ENCODE assay signal across 19 mouse cellular contexts in genomic region chr11:83879130-83879529, GRCm38 (mm10). TPM values are rescaled to one million over a fixed set of nuclear protein-coding genes. Genes with fewer than 3 reads are reported as not detected.
DNase-seq lines count a peak whose midpoint lies in the region; ATAC-seq and TF ChIP-seq lines count a peak whose summit lies in the region.
"Had no signal": no experiment of that assay in that cellular context is flagged by ENCODE, and none has a peak within 500 bp of the region (broad histone marks: within the 10 kb centered on the region; RNA-seq: fewer than 3 reads in every experiment).

No protein-coding gene starts in this region.

- TF ChIP-seq CTCF in lung, adult 2 months (IDR thresholded peaks at IDR 0.05; ENCODE audit: insufficient read depth, low read length): no peak

- H3K36me3 ChIP-seq in heart, embryonic 10.5 days: no peaks in the 10 kb centered on the region
- H3K36me3 ChIP-seq in lung, embryonic 16.5 days (ENCODE audit: control insufficient read depth, insufficient read depth, low read length): no peaks in the 10 kb centered on the region
- H3K36me3 ChIP-seq: forebrain, embryonic 15.5 days; G1E; limb, embryonic 12.5 days; liver, embryonic 13.5 days; neural tube, embryonic 12.5 days had no signal

- H3K4me2 ChIP-seq in lung, embryonic 16.5 days (ENCODE audit: low read depth, low read length): no peak overlapping the region
- H3K4me2 ChIP-seq: forebrain, embryonic 15.5 days; limb, embryonic 12.5 days; liver, embryonic 13.5 days; neural tube, embryonic 12.5 days had no signal

- DNase-seq in heart, postnatal 4 days: peak; percentile 17
- no peak for DNase-seq in heart, embryonic 10.5 days (ENCODE audit: low spot score)
- DNase-seq in lung, adult 2 months: no peak
- peak; percentile 8 for DNase-seq in MN1 (ENCODE audit: low spot score)
- peak; percentile 39 for DNase-seq in lung, postnatal 10 days
- no peak for DNase-seq in heart, adult 8-10 months (ENCODE audit: low spot score)
- no peak for DNase-seq in frontal cortex, postnatal 36 days (ENCODE audit: low spot score in 2 of 2)
- DNase-seq: cerebellum, postnatal 36 days; gastrocnemius, adult 2 months; liver, embryonic 13.5 days; thymus, postnatal 25 days had no signal

- no peaks in the 10 kb centered on the region for H3K27me3 ChIP-seq in heart, embryonic 10.5 days (ENCODE audit: insufficient read depth, poor library complexity, severe bottlenecking)
- no peaks in the 10 kb centered on the region for H3K27me3 ChIP-seq in lung, embryonic 16.5 days (ENCODE audit: control insufficient read depth, insufficient read depth, low read depth, low read length)
- H3K27me3 ChIP-seq: forebrain, embryonic 15.5 days; liver, embryonic 13.5 days; neural tube, embryonic 12.5 days had no signal

- no peak overlapping the region for H3K4me3 ChIP-seq in heart, embryonic 10.5 days
- H3K4me3 ChIP-seq in lung, embryonic 16.5 days (ENCODE audit: low read length): no peak overlapping the region
- no peak overlapping the region for H3K4me3 ChIP-seq in lung, adult 2 months (replicated peaks; ENCODE audit: extremely low read depth, low read depth, low read length)
- H3K4me3 ChIP-seq: forebrain, embryonic 15.5 days; gastrocnemius, adult 2 months; limb, embryonic 12.5 days; liver, embryonic 13.5 days; neural tube, embryonic 12.5 days had no signal

- H3K27ac ChIP-seq in heart, embryonic 10.5 days: no peak overlapping the region
- H3K27ac ChIP-seq in lung, embryonic 16.5 days (ENCODE audit: low read length): peak overlapping the region; percentile 81; the same call in 1 of the 2 replicates
- H3K27ac ChIP-seq: forebrain, embryonic 15.5 days; gastrocnemius, adult 2 months; limb, embryonic 12.5 days; liver, embryonic 13.5 days; neural tube, embryonic 12.5 days had no signal

- ATAC-seq in lung, embryonic 16.5 days (ENCODE audit: low read depth): no peak
- ATAC-seq: forebrain, embryonic 15.5 days had no signal

- WGBS in heart, embryonic 10.5 days: 77% methylated on average over 3 of the region's 3 CpGs
- 23% methylated on average over 3 of the region's 3 CpGs for WGBS in lung, embryonic 16.5 days
- WGBS in lung, adult 2 months: 14% methylated on average over 3 of the region's 3 CpGs

- peaks cover 17% of the 10 kb centered on the region for H3K4me1 ChIP-seq in heart, embryonic 10.5 days
- H3K4me1 ChIP-seq in lung, embryonic 16.5 days (replicated peaks; ENCODE audit: control insufficient read depth, insufficient read depth, low read length): peaks cover 28% of the 10 kb centered on the region
- H3K4me1 ChIP-seq in lung, adult 2 months (ENCODE audit: control insufficient read depth, insufficient read depth, low read length): 0 out of 2 replicates have a peak, but pooled peaks cover 3% of the 10 kb centered on the region
- H3K4me1 ChIP-seq: forebrain, embryonic 15.5 days; neural tube, embryonic 12.5 days had no signal

- no peak for TF ChIP-seq POLR2A in lung, adult 2 months (IDR thresholded peaks at IDR 0.05; ENCODE audit: borderline replicate concordance, extremely low read depth, low read depth, low read length)

- H3K9me3 ChIP-seq in heart, embryonic 10.5 days: no peaks in the 10 kb centered on the region
- H3K9me3 ChIP-seq in lung, embryonic 16.5 days (ENCODE audit: control insufficient read depth, low read length): no peaks in the 10 kb centered on the region
- H3K9me3 ChIP-seq: forebrain, embryonic 15.5 days; G1E; limb, embryonic 12.5 days; liver, embryonic 13.5 days; neural tube, embryonic 12.5 days had no signal

- no peak overlapping the region for H3K9ac ChIP-seq in lung, embryonic 16.5 days (ENCODE audit: low read length)
- H3K9ac ChIP-seq: forebrain, embryonic 15.5 days; limb, embryonic 12.5 days; liver, embryonic 13.5 days; neural tube, embryonic 12.5 days had no signal

RNA-seq across cellular contexts. Expression of gene Hnf1b, which starts 29.3 kb away (rescaled TPM):
- not detected for total RNA-seq in heart, postnatal 4 days (2021)
- polyA plus RNA-seq in heart, embryonic 10.5 days (2016; fragmentation: Nextera tagmentation; extraction: Ambion mirVana): 0.14 and 2.0 TPM in 2 replicates
- polyA plus RNA-seq in lung, embryonic 16.5 days (2015; fragmentation: Nextera tagmentation; extraction: Ambion mirVana): 9.1 and 11.7 TPM in 2 replicates
- 15.2 and 16.3 TPM in 2 replicates for polyA plus RNA-seq in lung, adult 2 months (2012; rRNA removed)
- not detected for total RNA-seq in heart, adult 8-10 months (2022)
- total RNA-seq: gastrocnemius, adult 2 months; granulocyte monocyte progenitor cell, adult 5-6 weeks; hematopoietic stem cell, adult 5-6 weeks; megakaryocyte-erythroid progenitor cell, adult 5-6 weeks had no signal
- polyA plus RNA-seq: forebrain, embryonic 15.5 days; G1E; limb, embryonic 12.5 days had no signal

Comparison
In these comparisons a context has a peak if more than half of its experiments do, and no peak if none do; other contexts are left out.
1. DNase-seq: peak in heart, postnatal 4 days (single experiment), MN1 (single experiment) and lung, postnatal 10 days (single experiment); none in heart, embryonic 10.5 days (single experiment), lung, adult 2 months (single experiment), heart, adult 8-10 months (single experiment) and frontal cortex, postnatal 36 days (0 of 2).